Mouse (Mus musculus) embryonic facial prominence, embryonic 12.5 days (tissue): ENCODE data around the gene Nop58. TPM values are rescaled to one million over a fixed set of nuclear protein-coding genes. Genes with fewer than 3 reads are reported as not detected.

Experiments
- ATAC-seq: fragments of 200-750 bp; cut with Nextera tagmentation; 2 replicates; pipeline ENCODE4 v1.8.0; 2017; ENCODE audit not compliant: insufficient number of reproducible peaks, insufficient read depth, low FRiP score, low TSS enrichment
- H3K27ac ChIP-seq: fragments of 300-500 bp; sonication (generic); 2 replicates; pipeline ENCODE4 v1.5.1; 2016; ENCODE audit warnings: mild to moderate bottlenecking
- H3K27me3 ChIP-seq: fragments of 300-500 bp; sonication (generic); 2 replicates; pipeline ENCODE4 v1.6.1; 2016; ENCODE audit warnings: mild to moderate bottlenecking, moderate library complexity
- H3K36me3 ChIP-seq: fragments of 300-500 bp; sonication (generic); 2 replicates; pipeline ENCODE4 v1.6.1; 2016; ENCODE audit warnings: mild to moderate bottlenecking
- H3K4me1 ChIP-seq: fragments of 300-500 bp; sonication (generic); 2 replicates; pipeline ENCODE4 v1.6.1; 2016
- H3K4me2 ChIP-seq: fragments of 300-500 bp; sonication (generic); replicated peaks from 2 replicates; pipeline ENCODE4 v1.6.1; 2016; ENCODE audit warnings: mild to moderate bottlenecking, moderate library complexity
- H3K4me3 ChIP-seq: fragments of 300-500 bp; sonication (generic); 2 replicates; pipeline ENCODE4 v1.5.1; 2016; ENCODE audit warnings: mild to moderate bottlenecking
- H3K9ac ChIP-seq: fragments of 300-500 bp; sonication (generic); 2 replicates; pipeline ENCODE4 v1.6.1; 2016; ENCODE audit warnings: mild to moderate bottlenecking, moderate library complexity
- H3K9me3 ChIP-seq: fragments of 300-500 bp; sonication (generic); 2 replicates; pipeline ENCODE4 v1.6.1; 2016; ENCODE audit warnings: mild to moderate bottlenecking, moderate library complexity
- WGBS: fragments of 180-500 bp; shearing (Covaris S2); methylation state at CpG from one replicate; pipeline ENCODE4 v1.1.7; 2016; 5-methylcytosine and 5-hydroxymethylcytosine counted together
- polyA plus RNA-seq: library from polyadenylated mRNA; unstranded; fragments of >200 nt; fragmentation: Nextera tagmentation; extraction: Ambion mirVana; gene quantifications from 2 replicates; pipeline ENCODE4 v1.2.1, GENCODE M21; 2016

Nop58 gene
- polyA plus RNA-seq, 1 experiment from 2014 or later = 271 TPM

GRCm38 (mm10) chr1:59669962-59670630 is 14.7 kb upstream of the Nop58 start:
- Histone ChIP-seq H3K9me3 (no peaks in the 10 kb centered on the region), H3K4me1 (peaks cover 13% of the 10 kb centered on the region), H3K4me3 (peak overlapping the region; percentile 99), H3K9ac (peak overlapping the region; percentile 99), H3K4me2 (peak overlapping the region; percentile 83), H3K36me3 (peaks cover 3% of the 10 kb centered on the region; the same call in 1 of the 2 replicates), H3K27me3 (no peaks in the 10 kb centered on the region), H3K27ac (peak overlapping the region; percentile 97)
- under 1% methylated on average over 53 of the region's 54 CpGs for WGBS
- peak; percentile 57 for ATAC-seq

GRCm38 (mm10) chr1:59670641-59671168 is 14.1 kb upstream of the Nop58 start, which contains the start of gene Sumo1:
TSS of gene Sumo1 (minus strand) at chr1:59670834.
- ATAC-seq = peak; percentile 87
- Histone ChIP-seq H3K4me1 (peaks cover 13% of the 10 kb centered on the region), H3K36me3 (peaks cover 3% of the 10 kb centered on the region; the same call in 1 of the 2 replicates)

GRCm38 (mm10) chr1:59673661-59674060 is 11.1 kb upstream of the Nop58 start:
- Histone ChIP-seq H3K4me1 (peaks cover 9% of the 10 kb centered on the region), H3K9ac (no peak overlapping the region), H3K27ac (no peak overlapping the region), H3K27me3 (no peaks in the 10 kb centered on the region), H3K9me3 (no peaks in the 10 kb centered on the region), H3K36me3 (peaks cover 3% of the 10 kb centered on the region; the same call in 1 of the 2 replicates), H3K4me3 (no peak overlapping the region), H3K4me2 (no peak overlapping the region)
- WGBS = 95% methylated on average over 2 of the region's 2 CpGs
- ATAC-seq = no peak

More at GRCm38 (mm10) chr1:59670641-59671168, 14.1 kb upstream of the Nop58 start, which contains the start of gene Sumo1:
- H3K27ac ChIP-seq = peak within 1 kb of the TSS; percentile 97
- WGBS = under 1% methylated on average over 36 of the region's 36 CpGs
- peak within 1 kb of the TSS; percentile 83 for H3K4me2 ChIP-seq
- no peaks in the 10 kb centered on the region for H3K9me3 ChIP-seq
- no peaks in the 10 kb centered on the region for H3K27me3 ChIP-seq
- H3K9ac ChIP-seq = peak within 1 kb of the TSS; percentile 99
- peak within 1 kb of the TSS; percentile 99 for H3K4me3 ChIP-seq

- Histone ChIP-seq H3K4me1 (peaks cover 12% of the 10 kb centered on the region), H3K27ac (0 out of 2 replicates have a peak overlapping the region, but pooled peaks have one; percentile 46), H3K4me3 (peak overlapping the region; percentile 83), H3K9me3 (no peaks in the 10 kb centered on the region), H3K9ac (0 out of 2 replicates have a peak overlapping the region, but pooled peaks have one; percentile 48), H3K36me3 (no peaks in the 10 kb centered on the region), H3K27me3 (no peaks in the 10 kb centered on the region), H3K4me2 (peak overlapping the region; percentile 72)
- ATAC-seq = no peak
- 8% methylated on average over 11 of the region's 11 CpGs for WGBS
Observed at GRCm38 (mm10) chr1:59683926-59684818, 599 bp upstream of the Nop58 start.

GRCm38 (mm10) chr1:59687493-59687892 is 2.7 kb downstream of the Nop58 start:
- Histone ChIP-seq H3K9me3 (no peaks in the 10 kb centered on the region), H3K9ac (no peak overlapping the region), H3K4me3 (no peak overlapping the region), H3K36me3 (peaks cover 16% of the 10 kb centered on the region), H3K4me1 (peaks cover 12% of the 10 kb centered on the region), H3K27ac (no peak overlapping the region), H3K27me3 (no peaks in the 10 kb centered on the region), H3K4me2 (peak overlapping the region; percentile 28)
- ATAC-seq = no peak
- WGBS = 58% methylated on average over 1 of the region's 1 CpGs

GRCm38 (mm10) chr1:59690467-59690866 is 5.7 kb downstream of the Nop58 start:
- no peak for ATAC-seq
- Histone ChIP-seq H3K9ac (no peak overlapping the region), H3K9me3 (no peaks in the 10 kb centered on the region), H3K27ac (no peak overlapping the region), H3K4me3 (no peak overlapping the region), H3K27me3 (no peaks in the 10 kb centered on the region), H3K36me3 (peaks cover 31% of the 10 kb centered on the region), H3K4me2 (no peak overlapping the region), H3K4me1 (peaks cover 12% of the 10 kb centered on the region)
- WGBS = 91% methylated on average over 5 of the region's 5 CpGs

GRCm38 (mm10) chr1:59697751-59698150 is 13.0 kb downstream of the Nop58 start:
- Histone ChIP-seq H3K4me2 (no peak overlapping the region), H3K9me3 (no peaks in the 10 kb centered on the region), H3K27ac (no peak overlapping the region), H3K4me1 (no peaks in the 10 kb centered on the region), H3K27me3 (no peaks in the 10 kb centered on the region), H3K9ac (no peak overlapping the region), H3K4me3 (no peak overlapping the region), H3K36me3 (peaks cover 70% of the 10 kb centered on the region)
- WGBS = 80% methylated on average over 5 of the region's 5 CpGs
- no peak for ATAC-seq

GRCm38 (mm10) chr1:59698207-59698606 is 13.4 kb downstream of the Nop58 start:
- Histone ChIP-seq H3K4me2 (no peak overlapping the region), H3K9ac (no peak overlapping the region), H3K27me3 (no peaks in the 10 kb centered on the region), H3K4me3 (no peak overlapping the region), H3K4me1 (no peaks in the 10 kb centered on the region), H3K9me3 (no peaks in the 10 kb centered on the region), H3K36me3 (peaks cover 66% of the 10 kb centered on the region), H3K27ac (no peak overlapping the region)
- WGBS = 98% methylated on average over 3 of the region's 3 CpGs
- no peak for ATAC-seq

- Histone ChIP-seq H3K27ac (no peak overlapping the region), H3K4me1 (no peaks in the 10 kb centered on the region), H3K9me3 (no peaks in the 10 kb centered on the region), H3K4me3 (no peak overlapping the region), H3K36me3 (peaks cover 71% of the 10 kb centered on the region), H3K27me3 (no peaks in the 10 kb centered on the region), H3K9ac (no peak overlapping the region), H3K4me2 (no peak overlapping the region)
- no peak for ATAC-seq
- 94% methylated on average over 1 of the region's 1 CpGs for WGBS
Observed at GRCm38 (mm10) chr1:59701766-59702165, 17.0 kb downstream of the Nop58 start.

GRCm38 (mm10) chr1:59719900-59720299 is 35.1 kb downstream of the Nop58 start:
- Histone ChIP-seq H3K9ac (no peak overlapping the region), H3K27me3 (no peaks in the 10 kb centered on the region), H3K36me3 (peaks cover 36% of the 10 kb centered on the region), H3K27ac (no peak overlapping the region), H3K4me1 (no peaks in the 10 kb centered on the region), H3K4me3 (no peak overlapping the region), H3K4me2 (no peak overlapping the region), H3K9me3 (no peaks in the 10 kb centered on the region)
- ATAC-seq = no peak
- 45% methylated on average over 4 of the region's 4 CpGs for WGBS

- H3K4me2 ChIP-seq = no peak overlapping the region
- WGBS = 62% methylated on average over 4 of the region's 4 CpGs
- no peaks in the 10 kb centered on the region for H3K9me3 ChIP-seq
- H3K36me3 ChIP-seq = 0 out of 2 replicates have a peak, but pooled peaks cover 1% of the 10 kb centered on the region
- no peak overlapping the region for H3K4me3 ChIP-seq
- no peak overlapping the region for H3K27ac ChIP-seq
- no peaks in the 10 kb centered on the region for H3K4me1 ChIP-seq
- no peaks in the 10 kb centered on the region for H3K27me3 ChIP-seq
- H3K9ac ChIP-seq = no peak overlapping the region
- no peak for ATAC-seq
Observed at GRCm38 (mm10) chr1:59725661-59726060, 40.9 kb downstream of the Nop58 start.
